Mouse (Mus musculus) lung, postnatal 4 days (tissue): ENCODE results near the gene Anapc1.
"Not testable (repeated sequence)": the region's sequence is repeated elsewhere in the genome, so short reads cannot be mapped to it uniquely, and the experiment has no call there.

Experiments
- DNase-seq, 2 experiments: peaks; one replicate each; pipeline ENCODE4 v3.0.0; 2021

The Anapc1 gene

GRCm38 (mm10) chr2:128696426-128696825 is 9.2 kb upstream of the Anapc1 start:
- no peak for DNase-seq

- DNase-seq, result no peak
These were observed 7.4 kb upstream of the Anapc1 start for GRCm38 (mm10) chr2:128694548-128694947.

GRCm38 (mm10) chr2:128693828-128694227 is 6.6 kb upstream of the Anapc1 start:
- not testable (repeated sequence) for DNase-seq

- no peak for DNase-seq
These were observed 6.0 kb upstream of the Anapc1 start for GRCm38 (mm10) chr2:128693236-128693635.

- no peak for DNase-seq
These were observed 5.6 kb upstream of the Anapc1 start for GRCm38 (mm10) chr2:128692771-128693170.

- peak in 1 of 2 experiments; percentile 48 for DNase-seq
These were observed 5.1 kb upstream of the Anapc1 start for GRCm38 (mm10) chr2:128692336-128692735.

- no peak for DNase-seq
These were observed 448 bp upstream of the Anapc1 start for GRCm38 (mm10) chr2:128687558-128688120.

- peak; percentile 44 to 55 for DNase-seq
These were observed 6.5 kb downstream of the Anapc1 start for GRCm38 (mm10) chr2:128680661-128681060.

GRCm38 (mm10) chr2:128620578-128620977 is 66.6 kb downstream of the Anapc1 start:
- DNase-seq, result no peak

GRCm38 (mm10) chr2:128615366-128615765 is 71.8 kb downstream of the Anapc1 start:
- no peak for DNase-seq

GRCm38 (mm10) chr2:128613365-128613764 is 73.8 kb downstream of the Anapc1 start:
- peak; percentile 11 to 29 for DNase-seq

GRCm38 (mm10) chr2:128612275-128612674 is 74.9 kb downstream of the Anapc1 start:
- no peak for DNase-seq

- no peak for DNase-seq
These were observed 76.0 kb downstream of the Anapc1 start for GRCm38 (mm10) chr2:128611178-128611577.

GRCm38 (mm10) chr2:128609286-128609685 is 77.9 kb downstream of the Anapc1 start:
- DNase-seq, result no peak

GRCm38 (mm10) chr2:128601534-128601933 is 85.7 kb downstream of the Anapc1 start:
- DNase-seq, result no peak

GRCm38 (mm10) chr2:128592301-128592700 is 94.9 kb downstream of the Anapc1 start:
- DNase-seq, result no peak

- no peak for DNase-seq
These were observed 96.3 kb downstream of the Anapc1 start, which contains the start of gene Spdye4c for GRCm38 (mm10) chr2:128590909-128591308. Gene Spdye4c (plus strand): TSS chr2:128591209.

- DNase-seq, result no peak
These were observed 104.3 kb downstream of the Anapc1 start for GRCm38 (mm10) chr2:128582881-128583280.

GRCm38 (mm10) chr2:128572726-128573624 is 114.2 kb downstream of the Anapc1 start:
- DNase-seq, result peak; percentile 74 to 88

GRCm38 (mm10) chr2:128571001-128571400 is 116.2 kb downstream of the Anapc1 start:
- no peak for DNase-seq

- DNase-seq, result no peak
These were observed 118.7 kb downstream of the Anapc1 start for GRCm38 (mm10) chr2:128568490-128568889.

GRCm38 (mm10) chr2:128568018-128568417 is 119.2 kb downstream of the Anapc1 start:
- no peak for DNase-seq

GRCm38 (mm10) chr2:128566304-128567147 is 120.7 kb downstream of the Anapc1 start:
- DNase-seq, result peak; percentile 41 to 51
